Mouse (Mus musculus) left cerebral cortex, adult 2 months (tissue): ENCODE measurements around the gene Tarbp1. TPM values are rescaled to one million over a fixed set of nuclear protein-coding genes. Genes with fewer than 3 reads are reported as not detected.

Source experiments
- DNase-seq, 2 experiments: peaks; one replicate each; pipeline ENCODE4 v3.0.0; 2021 to 2022; ENCODE audit warnings: low spot score in 2 of 2, mixed read lengths in 1 of 2; ENCODE audit errors: extremely low spot score in 1 of 2
- H3K27ac ChIP-seq: fragments of 200-600 bp; 2 replicates; pipeline ENCODE4 v1.8.1; 2022
- H3K4me3 ChIP-seq: fragments of 200-600 bp; 2 replicates; pipeline ENCODE4 v1.8.1; 2022
- CTCF ChIP-seq: fragments of 200-600 bp; IDR thresholded peaks from 2 replicates; pipeline ENCODE4 v1.8.1; 2022; ENCODE audit warnings: antibody characterized with exemption, mild to moderate bottlenecking, moderate library complexity
- intact Hi-C: fragments of 180-260 bp; cut with DNase I; formaldehyde crosslinking; loops from one replicate; pipeline ENCODE4 v1.15.1; 2025
- total RNA-seq, 2 experiments: library from RNA; stranded (reverse); gene quantifications; 2 replicates each; pipeline ENCODE4 v1.2.3; 2021

Tarbp1 gene
- total RNA-seq, 2 experiments from 2014 or later, result 4.2 to 4.6 TPM

DNA sequence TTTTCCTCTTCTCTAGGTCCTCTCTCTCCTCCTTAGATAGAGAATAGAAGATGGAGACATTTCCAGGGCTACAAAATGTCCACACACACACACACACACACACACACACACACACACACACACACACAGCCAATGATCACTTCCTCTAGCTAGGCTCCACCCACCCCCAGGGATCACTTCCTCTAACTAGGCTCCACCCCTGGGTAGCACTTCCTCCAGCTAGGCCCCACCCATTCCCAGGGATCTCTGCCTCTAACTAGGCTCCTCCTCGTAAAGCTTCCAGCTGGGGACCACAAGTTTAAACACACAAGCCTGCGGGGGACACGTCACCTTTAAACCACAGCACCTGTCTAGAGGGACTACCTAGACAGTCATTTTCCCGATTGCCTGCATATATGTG, 87.3 kb downstream of the Tarbp1 start:
- DNase-seq, result no peak
- H3K27ac ChIP-seq, result no peak overlapping the region
- TF ChIP-seq CTCF, result no peak
- intact Hi-C loops, result no loop called here
- no peak overlapping the region for H3K4me3 ChIP-seq

DNA sequence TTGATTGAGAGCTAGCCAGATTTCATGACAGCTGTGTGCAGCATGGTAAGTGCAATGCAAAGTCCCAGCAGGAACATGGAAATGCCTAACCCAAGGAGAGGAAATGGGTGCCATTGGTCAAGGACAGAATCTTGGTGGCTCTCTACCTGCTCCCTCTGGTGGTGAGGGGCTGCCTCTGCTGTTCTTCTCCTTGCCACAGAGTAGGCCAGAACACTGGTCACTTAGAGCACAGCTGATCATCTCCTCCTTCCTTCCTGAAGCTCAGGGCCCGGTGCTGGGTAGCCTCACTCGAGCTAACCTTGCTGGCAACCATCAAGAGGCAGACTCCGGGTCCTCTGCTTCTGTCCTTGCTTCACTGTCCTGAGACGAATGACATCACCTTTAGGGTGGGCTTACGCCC, 92.1 kb downstream of the Tarbp1 start:
- no peak overlapping the region for H3K27ac ChIP-seq
- peak; percentile 45 to 49 for DNase-seq
- H3K4me3 ChIP-seq, result no peak overlapping the region
- peak; percentile 77 for TF ChIP-seq CTCF
- intact Hi-C loops, result loop anchor here (1.0 kb wide), 2 partner anchors 85 to 124 kb away; no protein-coding TSS in a partner anchor

DNA sequence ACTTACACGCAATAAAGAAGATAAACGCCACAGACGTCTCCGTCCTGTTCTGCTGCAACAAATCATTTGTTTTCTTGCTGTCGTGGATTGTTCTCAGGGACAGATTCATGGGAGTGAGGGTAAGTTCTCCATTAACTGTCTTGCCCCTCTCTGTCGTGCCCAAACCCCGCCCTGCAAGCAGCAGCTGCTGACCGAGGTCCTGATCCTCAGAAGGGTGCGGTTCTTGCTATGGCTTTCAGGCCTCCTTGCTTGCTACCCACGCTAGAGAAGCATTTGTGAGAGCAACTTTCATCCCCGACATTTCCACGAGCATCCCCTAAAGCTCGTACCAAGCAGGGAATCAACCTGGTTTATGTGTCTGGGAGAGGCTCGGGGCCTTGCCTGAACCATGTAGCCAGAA, 92.6 kb downstream of the Tarbp1 start:
- no peak for TF ChIP-seq CTCF
- no peak overlapping the region for H3K27ac ChIP-seq
- intact Hi-C loops, result loop anchor here (1.0 kb wide), 2 partner anchors 85 to 124 kb away; no protein-coding TSS in a partner anchor
- no peak for DNase-seq
- no peak overlapping the region for H3K4me3 ChIP-seq

DNA sequence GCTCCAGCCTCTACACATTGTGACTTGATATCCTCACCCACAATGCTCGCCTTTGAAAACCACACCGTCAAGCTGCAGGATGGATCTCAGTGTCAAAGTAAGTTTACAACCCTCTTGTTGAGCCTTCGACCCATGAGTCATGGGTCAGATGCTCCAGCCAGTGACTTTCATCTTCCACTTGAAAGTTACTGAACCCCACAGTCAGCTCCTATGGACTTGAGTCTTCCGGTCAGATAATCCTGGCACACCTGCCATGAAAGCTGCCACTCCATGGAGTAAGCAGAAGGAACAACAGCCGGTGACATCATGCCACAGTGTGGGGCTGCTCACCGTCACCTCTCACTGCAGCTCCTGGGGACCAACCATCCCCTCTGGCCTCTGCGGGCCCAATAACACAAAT, 93.6 kb downstream of the Tarbp1 start:
- TF ChIP-seq CTCF, result no peak
- DNase-seq, result no peak
- Histone ChIP-seq H3K4me3 (no peak overlapping the region), H3K27ac (no peak overlapping the region)
- intact Hi-C loops, result no loop called here

DNA sequence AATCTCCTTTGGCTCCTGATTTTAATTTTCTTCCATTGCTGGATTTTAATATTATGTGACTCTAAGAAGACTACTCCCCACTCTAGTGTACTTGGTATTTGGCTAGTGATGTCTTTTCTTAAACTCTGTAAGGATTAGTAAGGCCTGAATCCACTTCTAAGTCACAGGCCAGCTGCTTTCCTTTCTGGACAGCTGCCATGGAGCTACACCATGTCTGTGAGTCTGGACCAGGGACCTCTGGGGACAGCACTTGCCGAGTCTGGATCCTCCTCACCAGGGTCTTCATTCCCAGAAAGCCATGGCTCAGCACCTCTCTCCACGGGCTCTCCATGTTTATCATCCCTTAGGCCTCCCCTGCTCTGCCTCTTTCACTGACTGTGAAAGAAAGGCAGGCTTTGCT, 94.7 kb downstream of the Tarbp1 start:
- Histone ChIP-seq H3K4me3 (no peak overlapping the region), H3K27ac (no peak overlapping the region)
- intact Hi-C loops, result no loop called here
- TF ChIP-seq CTCF, result no peak
- no peak for DNase-seq

DNA sequence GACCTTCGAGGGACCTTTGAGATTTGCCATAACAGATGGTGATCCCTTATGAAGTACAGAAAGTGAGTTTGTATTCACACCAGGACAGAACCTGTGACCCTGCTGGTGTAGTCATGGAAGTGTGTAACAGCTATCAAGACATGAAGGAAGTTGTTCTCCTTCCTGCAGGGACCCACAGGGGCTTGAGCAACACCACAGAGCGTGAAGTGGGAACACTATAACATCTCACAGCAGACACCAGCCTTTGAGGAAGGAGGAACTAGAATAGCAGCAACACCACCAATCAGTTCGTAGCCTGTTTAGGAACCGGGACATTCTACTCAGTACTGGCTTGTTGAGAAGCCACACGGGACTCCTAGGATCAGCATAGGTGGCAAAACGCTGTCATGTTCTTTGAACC, 95.3 kb downstream of the Tarbp1 start:
- intact Hi-C loops, result no loop called here
- DNase-seq, result no peak
- H3K27ac ChIP-seq, result no peak overlapping the region
- H3K4me3 ChIP-seq, result no peak overlapping the region
- no peak for TF ChIP-seq CTCF

Other genes with a start within 250 kb of the Tarbp1 start
- gene Slc35f3, start 176.5 kb downstream of the Tarbp1 start, total RNA-seq, result 10 to 100 TPM; 36.9 to 42.5 TPM
- gene Coa6, start 52.5 kb downstream of the Tarbp1 start, total RNA-seq, result 10 to 100 TPM; 23.0 to 25.6 TPM
- gene Irf2bp2, start 118.9 kb upstream of the Tarbp1 start, total RNA-seq, result 10 to 100 TPM; 63.9 to 78.4 TPM